ENCODE assay signal across 11 mouse cellular contexts in the genomic region with DNA sequence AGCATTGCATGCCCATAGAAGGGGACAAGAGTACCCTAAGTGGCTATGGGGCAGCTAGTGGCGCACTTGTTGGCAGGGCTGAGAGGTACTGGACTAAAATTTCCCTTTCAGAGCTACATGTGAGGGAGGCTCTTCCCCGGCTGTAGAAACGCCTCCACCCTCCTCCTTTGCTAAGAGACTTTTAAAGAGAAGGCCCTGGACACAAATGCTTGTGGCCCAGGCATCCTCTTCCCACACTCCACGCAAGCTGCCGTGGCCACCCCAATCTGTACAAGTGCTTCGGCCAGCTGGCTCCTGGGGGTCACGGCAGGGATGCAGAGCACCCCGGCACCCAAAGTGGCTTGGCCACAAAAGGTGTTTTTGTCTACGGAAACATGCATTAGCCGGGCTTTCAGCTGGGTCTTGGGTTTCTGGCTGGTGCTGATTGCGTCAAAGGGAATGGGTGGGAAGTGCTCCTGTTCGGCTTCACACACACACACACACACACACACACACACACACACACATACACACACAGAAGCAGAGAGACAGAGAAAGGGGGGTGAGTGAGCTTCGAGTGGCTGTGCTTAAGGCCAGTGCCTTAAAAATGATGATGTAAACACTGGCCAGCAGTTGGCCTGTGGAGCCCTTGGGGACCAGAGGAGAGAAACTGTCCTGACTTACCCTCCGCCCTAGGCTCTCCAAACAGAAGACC. TPM values are rescaled to one million over a fixed set of nuclear protein-coding genes. Genes with fewer than 3 reads are reported as not detected.
DNase-seq lines count a peak whose midpoint lies in the region; ATAC-seq and TF ChIP-seq lines count a peak whose summit lies in the region.
"Had no signal": no experiment of that assay in that cellular context is flagged by ENCODE, and none has a peak within 500 bp of the region (broad histone marks: within the 10 kb centered on the region; RNA-seq: fewer than 3 reads in every experiment).

No protein-coding gene starts in this region.

- no peaks in the 10 kb centered on the region for H3K27me3 ChIP-seq in testis, adult 2 months (ENCODE audit: control insufficient read depth, insufficient read depth, low read length)
- H3K27me3 ChIP-seq: liver, embryonic 15.5 days; neural tube, embryonic 13.5 days had no signal

- no peak for TF ChIP-seq POLR2A in testis, adult 2 months (IDR thresholded peaks at IDR 0.05; ENCODE audit: control insufficient read depth, low read depth, low read length)

- peak; percentile 55 for DNase-seq in gastrocnemius, postnatal 25 days
- no peak for DNase-seq in gastrocnemius, adult 18-20 months (ENCODE audit: low spot score)
- no peak for DNase-seq in testis, postnatal 10 days (ENCODE audit: low spot score)
- peak; percentile 20 to 35 for DNase-seq in kidney, postnatal 36 days
- DNase-seq in thymus, postnatal 14 days = no peak
- DNase-seq in Muller cell, postnatal 12 days (ENCODE audit: inconsistent ontology term) = no peak

- H3K27ac ChIP-seq in testis, adult 2 months (ENCODE audit: control insufficient read depth, insufficient read depth, low read depth, low read length) = peak overlapping the region; percentile 33; the same call in 1 of the 2 replicates
- H3K27ac ChIP-seq: liver, embryonic 15.5 days; neural tube, embryonic 13.5 days had no signal

- no peak overlapping the region for H3K4me3 ChIP-seq in testis, adult 2 months (ENCODE audit: control insufficient read depth, low read depth, low read length)
- H3K4me3 ChIP-seq: erythroblast, embryonic 14.5 days; liver, embryonic 15.5 days; neural tube, embryonic 13.5 days had no signal

- no peak for TF ChIP-seq CTCF in testis, adult 2 months (IDR thresholded peaks at IDR 0.05; ENCODE audit: control insufficient read depth, insufficient read depth, insufficient replicate concordance, low read depth, low read length)

- no peaks in the 10 kb centered on the region for H3K36me3 ChIP-seq in testis, adult 2 months (ENCODE audit: control insufficient read depth, insufficient read depth, low read length)
- H3K36me3 ChIP-seq: liver, embryonic 15.5 days had no signal

- ATAC-seq in inflammation-experienced regulatory T-cells, adult 6 months = no peak

- peaks cover 4% of the 10 kb centered on the region; the same call in 1 of the 2 replicates for H3K4me1 ChIP-seq in testis, adult 2 months (ENCODE audit: control insufficient read depth, insufficient read depth, low read length)

RNA-seq across cellular contexts. Expression of gene Atp2a2, which starts 23.4 kb away (rescaled TPM):
- total RNA-seq in gastrocnemius, postnatal 25 days (2021) = 100 to 1,000 TPM; 101 to 561 TPM
- 100 to 1,000 TPM; 447 to 563 TPM for total RNA-seq in gastrocnemius, adult 18-20 months (2021)
- polyA plus RNA-seq in testis, adult 2 months (2012; rRNA removed) = 49.8 and 55.9 TPM in 2 replicates
- 10 to 100 TPM; 12.5 to 16.2 (median 13.1) TPM for polyA plus RNA-seq in inflammation-experienced regulatory T-cells, adult 6 months (2017; shearing (Covaris generic))

Comparison
In these comparisons a context has a peak if more than half of its experiments do, and no peak if none do; other contexts are left out.
1. DNase-seq: peak in gastrocnemius, postnatal 25 days (single experiment) and kidney, postnatal 36 days (2 of 2); none in gastrocnemius, adult 18-20 months (single experiment), testis, postnatal 10 days (single experiment), thymus, postnatal 14 days (single experiment) and Muller cell, postnatal 12 days (single experiment).